Mouse (Mus musculus) thymus, adult 2 months (tissue): ENCODE results near the gene Zscan5b.
"Not testable (repeated sequence)": the region's sequence is repeated elsewhere in the genome, so short reads cannot be mapped to it uniquely, and the experiment has no call there.

Experiments used
- CTCF ChIP-seq: fragments of 200-500 bp; IDR thresholded peaks from 2 replicates; pipeline ENCODE4 v1.5.1; 2012; ENCODE audit warnings: mild to moderate bottlenecking, control low read depth, low read length, moderate library complexity, borderline replicate concordance; ENCODE audit not compliant: control insufficient read depth, poor library complexity, insufficient read depth; ENCODE audit errors: extremely low read depth
- POLR2A ChIP-seq: fragments of 200-500 bp; IDR thresholded peaks from 2 replicates; pipeline ENCODE4 v1.6.1; 2012; ENCODE audit warnings: mild to moderate bottlenecking, low read length, control low read depth, moderate library complexity; ENCODE audit not compliant: control insufficient read depth, poor library complexity, insufficient read depth; ENCODE audit errors: extremely low read depth

- TF ChIP-seq CTCF, POLR2A: not testable (repeated sequence)
These were observed 37.9 kb downstream of the Zscan5b start for GRCm38 (mm10) chr7:6260004-6260403.
